Mouse (Mus musculus): ENCODE results near the gene Eef1a2.

The Eef1a2 gene

GRCm38 (mm10) chr2:181157716-181158302, 995 bp upstream of the Eef1a2 start:
- no peak for DNase-seq

GRCm38 (mm10) chr2:181157180-181157579, 366 bp upstream of the Eef1a2 start:
- DNase-seq, result no peak

GRCm38 (mm10) chr2:181155801-181156200, 1.0 kb downstream of the Eef1a2 start:
- DNase-seq, result no peak

DNA sequence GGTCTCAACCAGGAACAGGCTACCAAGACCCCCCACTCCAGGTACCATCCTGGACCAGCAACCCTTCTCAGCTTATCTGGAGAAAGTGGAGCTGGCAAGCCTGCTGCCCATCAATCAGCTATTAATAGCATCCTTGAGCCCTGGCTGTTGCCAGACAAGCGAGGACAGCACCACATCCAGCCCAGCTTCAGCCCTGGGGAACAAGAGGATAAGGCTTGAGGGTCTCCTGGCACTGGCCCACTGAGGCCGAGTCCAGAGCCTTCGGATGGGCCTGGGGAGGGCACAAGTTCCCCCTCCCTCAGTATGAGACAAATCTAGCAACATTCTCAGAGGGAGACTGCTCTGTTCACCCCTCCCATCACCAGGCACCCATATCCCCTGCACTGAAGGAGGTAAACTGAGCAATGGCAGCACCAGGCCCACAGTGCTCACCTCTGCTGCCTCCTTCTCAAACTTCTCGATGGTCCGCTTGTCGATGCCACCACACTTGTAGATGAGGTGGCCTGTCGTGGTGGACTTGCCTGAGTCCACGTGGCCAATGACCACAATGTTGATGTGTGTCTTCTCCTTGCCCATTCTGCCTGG, 1.9 kb downstream of the Eef1a2 start:
- DNase-seq, result no peak

DNA sequence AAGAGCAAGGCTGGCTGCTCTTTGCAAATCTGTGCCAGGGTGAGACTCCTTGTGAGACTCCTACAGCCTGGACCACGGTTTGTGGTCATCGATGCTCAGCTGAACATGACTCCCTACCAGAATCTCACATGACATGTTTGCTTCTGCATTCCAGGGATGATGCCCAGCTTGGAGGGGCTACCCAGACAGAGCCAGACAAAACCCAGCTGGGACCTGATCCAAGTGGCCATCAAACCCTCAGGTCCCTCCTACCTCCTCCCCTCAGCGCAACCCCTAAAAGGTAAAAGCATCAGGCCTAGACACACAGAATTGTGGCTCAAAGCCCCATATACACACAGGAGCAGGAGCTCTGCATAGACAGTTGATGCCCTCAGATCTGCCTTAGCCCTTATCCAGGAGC, 2.5 kb downstream of the Eef1a2 start:
- DNase-seq, result no peak

- no peak for DNase-seq
Measured at GRCm38 (mm10) chr2:181153837-181154236, 3.0 kb downstream of the Eef1a2 start.

- no peak for DNase-seq
Measured at GRCm38 (mm10) chr2:181153131-181153530, 3.7 kb downstream of the Eef1a2 start.

- no peak for DNase-seq
Measured at GRCm38 (mm10) chr2:181152701-181153100, 4.1 kb downstream of the Eef1a2 start.

DNA sequence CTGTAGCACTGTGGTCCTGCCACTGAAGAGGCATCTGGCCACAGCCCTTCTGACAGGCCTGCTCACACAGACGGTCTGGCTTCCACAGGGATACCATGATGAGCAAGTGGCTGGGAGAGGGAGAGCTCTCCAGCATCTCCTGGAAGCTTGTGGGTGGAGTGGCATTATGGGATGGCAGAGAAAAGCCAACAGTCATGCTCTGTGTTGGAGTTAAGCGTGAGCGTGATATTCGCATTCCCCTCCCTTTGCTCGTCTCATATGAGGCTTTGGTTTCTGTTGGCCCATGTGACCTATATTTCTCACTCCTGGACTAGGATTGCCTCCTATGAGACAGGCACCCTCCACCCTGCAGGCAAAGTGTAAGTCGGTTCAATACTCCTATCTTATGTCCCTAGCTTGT, 6.5 kb downstream of the Eef1a2 start:
- DNase-seq, result no peak

GRCm38 (mm10) chr2:181148318-181148955, 8.4 kb downstream of the Eef1a2 start:
- DNase-seq, result no peak

GRCm38 (mm10) chr2:181147546-181148317, 9.1 kb downstream of the Eef1a2 start:
- DNase-seq, result peak; percentile 12 to 19

DNA sequence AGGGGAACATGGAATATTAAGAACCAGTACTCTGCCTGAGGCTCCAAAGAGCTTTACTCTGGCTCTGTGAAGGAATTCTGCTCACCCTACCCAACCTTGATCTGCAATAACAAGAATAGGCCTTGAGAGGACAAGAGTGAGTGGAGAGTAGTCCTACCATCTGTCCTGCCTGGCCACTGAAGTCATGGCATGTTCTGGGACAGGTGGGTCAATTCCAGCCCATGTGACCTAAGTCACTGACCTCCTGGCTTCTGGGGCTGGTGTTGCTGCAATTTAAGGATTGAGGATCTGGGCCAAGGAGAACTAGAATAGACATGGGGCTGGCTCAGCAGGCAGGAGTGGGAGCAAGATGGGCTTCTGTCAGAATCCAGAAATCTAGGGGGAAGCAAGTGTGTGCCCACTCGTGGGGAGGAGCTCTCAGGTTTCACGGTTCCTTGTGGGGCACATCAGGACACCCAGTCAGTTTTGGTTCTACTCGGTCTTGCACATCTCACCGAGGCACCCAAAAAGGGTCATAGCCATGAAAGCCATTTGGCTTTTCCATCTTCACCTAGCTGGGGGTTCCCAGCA, 9.8 kb downstream of the Eef1a2 start:
- no peak for DNase-seq

- no peak for DNase-seq
Measured at GRCm38 (mm10) chr2:181144675-181145074, 12.1 kb downstream of the Eef1a2 start.

DNA sequence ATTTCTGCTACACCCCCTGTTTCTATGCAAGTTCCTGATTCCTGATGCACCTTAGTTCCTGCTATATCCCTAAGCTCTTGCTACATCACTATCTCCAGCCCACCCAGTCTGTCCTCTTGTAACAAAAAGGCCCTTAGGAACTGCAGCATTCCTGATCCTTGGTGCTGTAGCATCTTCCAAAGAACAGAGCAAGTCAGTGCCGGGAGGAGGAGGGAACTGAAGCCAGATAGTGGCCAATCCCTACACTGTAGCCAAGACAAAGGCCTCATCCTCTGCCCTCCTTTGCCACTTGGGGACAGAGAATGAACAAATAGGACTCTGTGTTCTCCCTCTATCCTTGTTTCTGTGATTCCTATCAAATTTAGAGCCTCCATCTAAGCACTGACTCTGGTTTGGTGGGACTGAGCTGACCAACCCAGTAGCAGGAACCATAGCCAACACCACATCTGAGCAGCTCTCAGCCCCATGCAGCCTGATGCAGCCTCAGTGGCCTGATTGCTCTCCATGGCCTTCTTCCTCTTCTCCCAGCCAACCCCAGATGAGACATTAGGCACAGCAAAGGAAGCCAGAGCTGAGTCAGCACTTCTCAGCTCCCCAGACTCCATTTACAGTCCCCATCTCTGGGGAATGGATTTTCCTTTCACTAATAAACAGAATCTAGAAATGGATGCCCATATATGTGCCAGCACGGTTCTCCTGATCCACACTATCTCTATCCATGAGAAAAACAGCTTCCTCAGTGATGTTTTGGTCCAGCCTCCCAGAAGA, 13.1 kb downstream of the Eef1a2 start:
- DNase-seq, result no peak

GRCm38 (mm10) chr2:181142703-181143135, 14.1 kb downstream of the Eef1a2 start:
- no peak for DNase-seq

- DNase-seq, result no peak
Measured at GRCm38 (mm10) chr2:181139641-181140193, 17.1 kb downstream of the Eef1a2 start.

DNA sequence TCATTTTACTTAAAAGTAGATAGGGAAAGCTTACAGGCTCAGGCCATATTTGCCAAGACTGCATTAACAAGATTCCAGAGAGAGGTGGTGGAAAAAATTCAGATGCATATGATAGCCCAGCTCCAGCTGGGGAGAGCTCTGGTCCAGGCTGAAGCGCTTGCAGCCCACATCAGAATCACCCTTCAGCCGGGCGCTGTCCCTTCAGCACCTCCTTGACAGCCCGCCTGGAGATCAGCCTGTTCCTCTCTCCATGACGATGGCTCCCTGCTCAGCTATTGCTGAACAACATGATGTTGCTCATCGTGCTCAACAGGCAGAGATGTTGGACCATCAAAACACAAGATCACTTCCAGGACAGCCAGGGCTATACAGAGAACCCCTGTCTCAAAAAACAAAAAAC, 19.9 kb downstream of the Eef1a2 start:
- peak in 1 of 2 experiments; percentile 23 for DNase-seq

GRCm38 (mm10) chr2:181135446-181135818, 21.4 kb downstream of the Eef1a2 start:
- DNase-seq, result no peak

DNA sequence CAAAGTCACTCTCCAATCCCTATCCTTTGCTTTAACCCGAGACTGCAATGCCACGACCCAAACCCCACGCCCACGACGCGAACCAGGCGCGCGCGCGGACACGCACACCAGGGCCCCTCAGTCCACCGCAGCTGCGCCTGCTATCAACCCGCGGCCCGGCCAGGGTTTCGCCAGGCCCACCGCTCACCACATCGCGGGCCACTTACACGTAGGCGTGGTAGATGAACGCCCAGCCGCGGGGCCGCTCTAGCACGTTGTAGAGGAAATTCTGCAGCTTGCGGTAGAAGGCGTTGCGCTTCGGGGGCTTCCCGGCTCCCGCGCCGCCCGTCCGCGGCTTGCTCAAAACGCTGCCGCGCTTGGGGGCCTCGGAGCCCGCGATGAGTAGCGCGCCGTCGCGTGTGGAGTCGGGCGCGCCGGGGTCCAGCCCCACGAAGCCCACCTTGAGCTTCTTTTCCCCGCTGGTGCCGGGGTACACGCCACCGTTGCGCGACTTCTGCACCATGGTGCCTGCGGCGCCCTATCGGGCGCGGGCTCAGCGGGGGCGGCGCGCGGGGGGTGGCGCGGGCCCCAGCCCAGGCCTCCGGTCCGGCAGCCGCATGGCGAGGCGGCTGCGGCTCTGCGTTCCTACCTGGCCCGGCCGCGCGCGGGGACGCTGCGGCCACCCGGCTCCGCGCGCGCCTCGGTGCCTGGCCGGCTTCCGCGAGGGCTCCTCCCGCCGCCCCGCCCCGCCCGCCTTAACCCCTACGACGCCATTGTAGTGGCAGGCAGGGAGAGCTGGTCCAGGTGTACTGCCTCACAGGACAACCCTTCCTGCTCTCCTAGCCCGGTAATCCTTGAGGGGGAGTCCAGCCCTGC, 22.0 kb downstream of the Eef1a2 start, which contains the start of gene Kcnq2:
Kcnq2 (minus strand) TSS at position 710 of the 855 bp plus-strand sequence.
- DNase-seq, result no peak

- no peak for DNase-seq
Measured at GRCm38 (mm10) chr2:181133837-181134590, 22.8 kb downstream of the Eef1a2 start.

Data from kidney, adult 8-10 months (tissue).